Mouse (Mus musculus) heart, embryonic 16.5 days (tissue): ENCODE measurements around the gene Fam198a. TPM values are rescaled to one million over a fixed set of nuclear protein-coding genes. Genes with fewer than 3 reads are reported as not detected.

Experiments used
- ATAC-seq: fragments of 200-750 bp; cut with Nextera tagmentation; replicated peaks from 2 replicates; pipeline ENCODE4 v1.8.0; 2017; ENCODE audit warnings: moderate number of reproducible peaks; ENCODE audit not compliant: insufficient read depth, low FRiP score; ENCODE audit errors: extremely low read depth
- H3K27ac ChIP-seq: fragments of 300-500 bp; sonication (generic); 2 replicates; pipeline ENCODE4 v1.5.1; 2014; ENCODE audit warnings: mild to moderate bottlenecking, low read length, control low read depth, moderate library complexity
- H3K27me3 ChIP-seq: fragments of 300-500 bp; sonication (generic); 2 replicates; pipeline ENCODE4 v1.6.1; 2014; ENCODE audit warnings: low read length, mixed read lengths; ENCODE audit not compliant: control insufficient read depth, insufficient read depth
- H3K36me3 ChIP-seq: fragments of 300-500 bp; sonication (generic); 2 replicates; pipeline ENCODE4 v1.6.1; 2014; ENCODE audit not compliant: control insufficient read depth, insufficient read depth
- H3K4me1 ChIP-seq: fragments of 300-500 bp; sonication (generic); 2 replicates; pipeline ENCODE4 v1.6.1; 2014; ENCODE audit warnings: low read length, mixed read lengths; ENCODE audit not compliant: control insufficient read depth, insufficient read depth
- H3K4me2 ChIP-seq: fragments of 300-500 bp; sonication (generic); 2 replicates; pipeline ENCODE4 v1.6.1; 2014; ENCODE audit warnings: low read depth, mild to moderate bottlenecking, control low read depth, low read length
- H3K4me3 ChIP-seq: fragments of 300-500 bp; sonication (generic); 2 replicates; pipeline ENCODE4 v1.5.1; 2014; ENCODE audit warnings: mild to moderate bottlenecking, control low read depth, low read length
- H3K9ac ChIP-seq: fragments of 300-500 bp; sonication (generic); 2 replicates; pipeline ENCODE4 v1.6.1; 2014; ENCODE audit warnings: low read length, control low read depth
- H3K9me3 ChIP-seq: fragments of 300-500 bp; sonication (generic); replicated peaks from 2 replicates; pipeline ENCODE4 v1.6.1; 2016; ENCODE audit warnings: low read length; ENCODE audit not compliant: control insufficient read depth
- WGBS: fragments of 180-500 bp; shearing (Covaris S2); extraction: QIAGEN DNeasy Blood & Tissue Kit; methylation state at CpG from one replicate; pipeline ENCODE4 v1.1.7; 2014; 5-methylcytosine and 5-hydroxymethylcytosine counted together
- polyA plus RNA-seq: library from polyadenylated mRNA; unstranded; fragments of >200 nt; fragmentation: Nextera tagmentation; extraction: Ambion mirVana; gene quantifications from 2 replicates; pipeline ENCODE4 v1.2.1, GENCODE M21; 2015

Fam198a gene
- polyA plus RNA-seq, 1 experiment from 2014 or later: 1.8 TPM

GRCm38 (mm10) chr9:121937944-121938355 is 12.8 kb upstream of the Fam198a start:
- 0 out of 2 replicates have a peak, but pooled peaks have one; percentile 9 for ATAC-seq
- WGBS: 47% methylated on average over 21 of the region's 21 CpGs
- Histone ChIP-seq H3K9me3 (no peaks in the 10 kb centered on the region), H3K27me3 (0 out of 2 replicates have a peak, but pooled peaks cover 2% of the 10 kb centered on the region), H3K4me2 (peak overlapping the region; percentile 58), H3K27ac (no peak overlapping the region), H3K4me1 (no peaks in the 10 kb centered on the region), H3K4me3 (peak overlapping the region; percentile 46), H3K9ac (peak overlapping the region; percentile 55; the same call in 1 of the 2 replicates), H3K36me3 (no peaks in the 10 kb centered on the region)

GRCm38 (mm10) chr9:121943005-121943404 is 7.8 kb upstream of the Fam198a start:
- WGBS: 77% methylated on average over 3 of the region's 3 CpGs
- peaks cover 3% of the 10 kb centered on the region; the same call in 1 of the 2 replicates for H3K27me3 ChIP-seq
- H3K4me1 ChIP-seq: peaks cover under 1% of the 10 kb centered on the region; the same call in 1 of the 2 replicates
- no peak overlapping the region for H3K9ac ChIP-seq
- no peak overlapping the region for H3K27ac ChIP-seq
- no peak overlapping the region for H3K4me3 ChIP-seq
- H3K36me3 ChIP-seq: no peaks in the 10 kb centered on the region
- ATAC-seq: no peak
- H3K4me2 ChIP-seq: no peak overlapping the region
- H3K9me3 ChIP-seq: no peaks in the 10 kb centered on the region

GRCm38 (mm10) chr9:121943628-121944027 is 7.2 kb upstream of the Fam198a start:
- Histone ChIP-seq H3K4me1 (peaks cover 4% of the 10 kb centered on the region; the same call in 1 of the 2 replicates), H3K27ac (no peak overlapping the region), H3K4me2 (no peak overlapping the region), H3K9ac (no peak overlapping the region), H3K9me3 (no peaks in the 10 kb centered on the region), H3K36me3 (no peaks in the 10 kb centered on the region), H3K4me3 (no peak overlapping the region), H3K27me3 (peaks cover 3% of the 10 kb centered on the region; the same call in 1 of the 2 replicates)
- no peak for ATAC-seq
- 81% methylated on average over 3 of the region's 3 CpGs for WGBS

- no peaks in the 10 kb centered on the region for H3K36me3 ChIP-seq
- H3K9ac ChIP-seq: no peak overlapping the region
- no peak overlapping the region for H3K4me3 ChIP-seq
- peaks cover 18% of the 10 kb centered on the region for H3K4me1 ChIP-seq
- ATAC-seq: no peak
- no peak overlapping the region for H3K4me2 ChIP-seq
- H3K27me3 ChIP-seq: peaks cover 3% of the 10 kb centered on the region; the same call in 1 of the 2 replicates
- no peaks in the 10 kb centered on the region for H3K9me3 ChIP-seq
- whole genome bisulfite sequencing: 8% methylated on average over 4 of the region's 4 CpGs
- H3K27ac ChIP-seq: no peak overlapping the region
Observed at GRCm38 (mm10) chr9:121947784-121948183, 3.0 kb upstream of the Fam198a start.

GRCm38 (mm10) chr9:121948431-121948830 is 2.4 kb upstream of the Fam198a start:
- 46% methylated on average over 4 of the region's 4 CpGs for WGBS
- peaks cover 3% of the 10 kb centered on the region; the same call in 1 of the 2 replicates for H3K27me3 ChIP-seq
- no peaks in the 10 kb centered on the region for H3K36me3 ChIP-seq
- H3K4me3 ChIP-seq: no peak overlapping the region
- H3K9ac ChIP-seq: no peak overlapping the region
- peaks cover 18% of the 10 kb centered on the region for H3K4me1 ChIP-seq
- no peaks in the 10 kb centered on the region for H3K9me3 ChIP-seq
- 0 out of 2 replicates have a peak overlapping the region, but pooled peaks have one; percentile 7 for H3K27ac ChIP-seq
- H3K4me2 ChIP-seq: no peak overlapping the region
- ATAC-seq: no peak

GRCm38 (mm10) chr9:121951114-121951423 is 281 bp downstream of the Fam198a start:
- Histone ChIP-seq H3K27me3 (peaks cover 3% of the 10 kb centered on the region; the same call in 1 of the 2 replicates), H3K36me3 (no peaks in the 10 kb centered on the region), H3K4me2 (peak overlapping the region; percentile 62), H3K9ac (peak overlapping the region; percentile 66), H3K4me1 (peaks cover 18% of the 10 kb centered on the region), H3K9me3 (no peaks in the 10 kb centered on the region), H3K4me3 (peak overlapping the region; percentile 37), H3K27ac (peak overlapping the region; percentile 62)
- WGBS: 30% methylated on average over 4 of the region's 4 CpGs
- ATAC-seq: peak; percentile 30; the same call in 1 of the 2 replicates

GRCm38 (mm10) chr9:121952596-121952995 is 1.8 kb downstream of the Fam198a start:
- Histone ChIP-seq H3K4me2 (no peak overlapping the region), H3K9me3 (no peaks in the 10 kb centered on the region), H3K4me1 (peaks cover 18% of the 10 kb centered on the region), H3K27me3 (no peaks in the 10 kb centered on the region; the same call in 1 of the 2 replicates), H3K9ac (no peak overlapping the region), H3K4me3 (no peak overlapping the region), H3K27ac (no peak overlapping the region), H3K36me3 (no peaks in the 10 kb centered on the region)
- 85% methylated on average over 6 of the region's 6 CpGs for WGBS
- no peak for ATAC-seq

GRCm38 (mm10) chr9:121959966-121960635 is 9.3 kb downstream of the Fam198a start:
- Histone ChIP-seq H3K9ac (no peak overlapping the region), H3K27me3 (no peaks in the 10 kb centered on the region), H3K36me3 (no peaks in the 10 kb centered on the region), H3K27ac (no peak overlapping the region), H3K4me1 (no peaks in the 10 kb centered on the region), H3K9me3 (no peaks in the 10 kb centered on the region), H3K4me3 (no peak overlapping the region), H3K4me2 (no peak overlapping the region)
- no peak for ATAC-seq
- WGBS: 49% methylated on average over 7 of the region's 7 CpGs

GRCm38 (mm10) chr9:121964941-121965340 is 14.2 kb downstream of the Fam198a start:
- H3K27me3 ChIP-seq: no peaks in the 10 kb centered on the region
- no peak for ATAC-seq
- H3K9me3 ChIP-seq: no peaks in the 10 kb centered on the region
- H3K36me3 ChIP-seq: no peaks in the 10 kb centered on the region
- 86% methylated on average over 7 of the region's 7 CpGs for WGBS
- no peaks in the 10 kb centered on the region for H3K4me1 ChIP-seq
- H3K4me3 ChIP-seq: no peak overlapping the region
- H3K9ac ChIP-seq: no peak overlapping the region
- no peak overlapping the region for H3K27ac ChIP-seq
- no peak overlapping the region for H3K4me2 ChIP-seq
